Mouse (Mus musculus) ES-CJ7 (cell line): ENCODE data around the gene Zswim4.
A peak's percentile ranks its signal among the peaks of the same experiment; 100 is the strongest.

Experiments
- DNase-seq: peaks from one replicate; pipeline ENCODE4 v3.0.0; 2011; ENCODE audit warnings: low read depth, low spot score

Zswim4 gene

GRCm38 (mm10) chr8:84236998-84237473 lies at the start of gene Zswim4:
Zswim4 (minus strand) TSS chr8:84237055.
- DNase-seq: peak; percentile 100

GRCm38 (mm10) chr8:84285665-84286064 lies 48.8 kb upstream of the Zswim4 start:
- peak; percentile 89 for DNase-seq

- peak; percentile 78 for DNase-seq
Observed at GRCm38 (mm10) chr8:84284608-84285063, 47.8 kb upstream of the Zswim4 start.

- no peak for DNase-seq
Observed at GRCm38 (mm10) chr8:84280777-84281176, 43.9 kb upstream of the Zswim4 start.

- DNase-seq: no peak
Observed at GRCm38 (mm10) chr8:84276447-84276846, 39.6 kb upstream of the Zswim4 start.

- DNase-seq: no peak
Observed at GRCm38 (mm10) chr8:84273968-84274367, 37.1 kb upstream of the Zswim4 start.

- DNase-seq: no peak
Observed at GRCm38 (mm10) chr8:84272302-84272701, 35.4 kb upstream of the Zswim4 start.

GRCm38 (mm10) chr8:84269950-84270773 lies 33.3 kb upstream of the Zswim4 start, which contains the start of gene Ccdc130:
Ccdc130 (minus strand) TSS chr8:84270380.
- peak; percentile 100 for DNase-seq

- no peak for DNase-seq
Observed at GRCm38 (mm10) chr8:84261098-84261497, 24.2 kb upstream of the Zswim4 start.

- DNase-seq: peak; percentile 96
Observed at GRCm38 (mm10) chr8:84256822-84257610, 20.2 kb upstream of the Zswim4 start, which contains the start of gene Mri1. Mri1 (minus strand) TSS chr8:84257326.

GRCm38 (mm10) chr8:84256458-84256821 lies 19.6 kb upstream of the Zswim4 start:
- peak; percentile 84 for DNase-seq

GRCm38 (mm10) chr8:84255858-84256257 lies 19.0 kb upstream of the Zswim4 start:
- DNase-seq: peak; percentile 63

- peak; percentile 94 for DNase-seq
Observed at GRCm38 (mm10) chr8:84249257-84250170, 12.7 kb upstream of the Zswim4 start, which contains the start of gene D8Ertd738e. D8Ertd738e (minus strand) TSS chr8:84249719.

- DNase-seq: no peak
Observed at GRCm38 (mm10) chr8:84241821-84242220, 5.0 kb upstream of the Zswim4 start.

- DNase-seq: no peak
Observed at GRCm38 (mm10) chr8:84241167-84241566, 4.3 kb upstream of the Zswim4 start.

GRCm38 (mm10) chr8:84237542-84238229 lies 831 bp upstream of the Zswim4 start:
- peak; percentile 80 for DNase-seq

GRCm38 (mm10) chr8:84236410-84236997 lies 351 bp downstream of the Zswim4 start:
- no peak for DNase-seq

- DNase-seq: no peak
Observed at GRCm38 (mm10) chr8:84235746-84236409, 977 bp downstream of the Zswim4 start.

- DNase-seq: no peak
Observed at GRCm38 (mm10) chr8:84233055-84233454, 3.8 kb downstream of the Zswim4 start.

- DNase-seq: peak; percentile 85
Observed at GRCm38 (mm10) chr8:84230735-84231134, 6.1 kb downstream of the Zswim4 start.
